Mouse (Mus musculus) embryonic facial prominence, embryonic 13.5 days (tissue): ENCODE data around the gene Rad9a. TPM values are rescaled to one million over a fixed set of nuclear protein-coding genes. Genes with fewer than 3 reads are reported as not detected.
A peak's percentile ranks its signal among the peaks of the same experiment; 100 is the strongest.

Experiments used
- ATAC-seq: fragments of 200-750 bp; cut with Nextera tagmentation; 2 replicates; pipeline ENCODE4 v1.8.0; 2017; ENCODE audit warnings: low read depth; ENCODE audit not compliant: insufficient number of reproducible peaks, insufficient read depth, low FRiP score, low TSS enrichment
- H3K27ac ChIP-seq: fragments of 300-500 bp; sonication (generic); 2 replicates; pipeline ENCODE4 v1.5.1; 2015; ENCODE audit warnings: moderate library complexity, mild to moderate bottlenecking, inconsistent platforms
- H3K27me3 ChIP-seq: fragments of 300-500 bp; sonication (generic); 2 replicates; pipeline ENCODE4 v1.6.1; 2015; ENCODE audit warnings: mild to moderate bottlenecking, inconsistent platforms
- H3K36me3 ChIP-seq: fragments of 300-500 bp; sonication (generic); 2 replicates; pipeline ENCODE4 v1.6.1; 2015; ENCODE audit warnings: mild to moderate bottlenecking, inconsistent platforms
- H3K4me1 ChIP-seq: fragments of 300-500 bp; sonication (generic); 2 replicates; pipeline ENCODE4 v1.6.1; 2015; ENCODE audit warnings: inconsistent platforms
- H3K4me2 ChIP-seq: fragments of 300-500 bp; sonication (generic); 2 replicates; pipeline ENCODE4 v1.6.1; 2015; ENCODE audit warnings: moderate library complexity, mild to moderate bottlenecking, inconsistent platforms
- H3K4me3 ChIP-seq: fragments of 300-500 bp; sonication (generic); 2 replicates; pipeline ENCODE4 v1.5.1; 2015; ENCODE audit warnings: mild to moderate bottlenecking, inconsistent platforms
- H3K9ac ChIP-seq: fragments of 300-500 bp; sonication (generic); 2 replicates; pipeline ENCODE4 v1.6.1; 2015; ENCODE audit warnings: mild to moderate bottlenecking, inconsistent platforms
- H3K9me3 ChIP-seq: fragments of 300-500 bp; sonication (generic); 2 replicates; pipeline ENCODE4 v1.6.1; 2016; ENCODE audit warnings: inconsistent platforms
- WGBS: fragments of 180-500 bp; shearing (Covaris S2); methylation state at CpG from one replicate; pipeline ENCODE4 v1.1.7; 2015; ENCODE audit warnings: mixed read lengths; 5-methylcytosine and 5-hydroxymethylcytosine counted together
- polyA plus RNA-seq: library from polyadenylated mRNA; unstranded; fragments of >200 nt; fragmentation: Nextera tagmentation; extraction: Ambion mirVana; gene quantifications from 2 replicates; pipeline ENCODE4 v1.2.1, GENCODE M21; 2015

The Rad9a gene
- polyA plus RNA-seq, 1 experiment from 2014 or later: 37.3 TPM

DNA sequence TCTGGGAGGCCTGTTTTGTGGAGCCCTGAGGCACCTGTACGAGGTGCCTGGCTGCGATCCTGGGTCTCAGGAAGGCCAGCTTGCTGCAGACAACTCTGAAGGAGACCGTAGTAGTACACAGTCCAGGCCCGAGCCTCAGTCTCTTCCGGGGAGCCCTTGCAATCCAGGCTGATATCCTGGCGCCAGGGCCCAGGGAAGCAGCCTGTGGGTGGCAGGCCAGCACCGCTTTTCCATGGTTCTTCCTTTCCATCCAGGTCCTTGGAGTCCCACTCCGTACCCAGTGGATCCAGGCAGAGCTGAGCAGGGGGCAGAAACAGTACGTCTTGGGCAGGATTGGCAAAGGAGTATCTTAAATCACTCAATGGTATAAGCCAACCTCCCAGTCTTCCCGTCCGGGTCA, 28.5 kb downstream of the Rad9a start:
- 54% methylated on average over 11 of the region's 11 CpGs for WGBS
- H3K9ac ChIP-seq: peak overlapping the region; percentile 40
- no peak overlapping the region for H3K27ac ChIP-seq
- no peaks in the 10 kb centered on the region for H3K9me3 ChIP-seq
- no peak for ATAC-seq
- H3K4me1 ChIP-seq: peaks cover 33% of the 10 kb centered on the region
- no peak overlapping the region for H3K4me2 ChIP-seq
- H3K27me3 ChIP-seq: no peaks in the 10 kb centered on the region
- H3K4me3 ChIP-seq: no peak overlapping the region
- no peaks in the 10 kb centered on the region for H3K36me3 ChIP-seq

DNA sequence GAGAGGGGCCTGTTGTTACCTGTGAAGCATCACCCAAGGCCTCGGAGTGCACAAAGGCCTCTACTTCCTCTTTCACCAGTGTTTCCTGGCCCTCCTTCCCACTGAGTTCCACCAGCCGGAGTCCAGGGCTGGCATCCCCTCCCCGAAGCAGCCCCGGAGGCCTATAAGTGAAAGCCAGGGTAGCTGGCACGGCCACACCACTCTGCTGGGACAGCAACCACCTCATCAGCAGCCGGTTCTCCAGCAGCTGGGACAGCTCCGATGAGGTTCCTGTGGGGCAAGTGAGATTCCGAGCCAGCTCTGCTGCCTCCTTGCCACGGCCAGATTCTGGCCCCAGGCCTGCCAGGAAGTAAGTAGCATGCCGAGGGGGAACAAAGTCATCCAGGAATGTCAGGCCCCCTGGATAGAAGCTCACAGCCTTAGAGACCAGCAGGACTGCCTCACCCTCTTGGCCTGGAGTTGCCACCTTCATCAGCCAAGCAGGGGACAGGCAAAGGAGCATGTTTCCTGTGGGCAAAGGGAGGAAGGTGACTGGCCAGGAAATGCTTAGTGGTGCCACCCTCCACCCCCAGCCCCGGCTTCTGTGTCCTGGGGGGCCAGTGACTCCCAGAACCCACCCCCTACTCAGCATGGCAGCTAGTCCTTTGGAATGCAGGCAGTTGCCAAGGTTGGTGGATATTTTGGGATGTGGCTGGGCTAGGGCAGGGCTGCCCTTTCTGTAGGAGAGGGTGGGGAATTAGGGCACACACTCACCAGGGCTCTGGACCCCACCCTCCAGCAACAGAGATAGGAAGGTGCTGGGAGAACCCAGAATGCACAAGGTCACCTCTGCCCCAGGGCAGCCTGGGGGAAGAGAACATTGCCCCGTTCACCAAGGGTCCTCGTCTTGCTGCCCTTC, 29.8 kb downstream of the Rad9a start:
- H3K4me2 ChIP-seq: 0 out of 2 replicates have a peak overlapping the region, but pooled peaks have one; percentile 1

DNA sequence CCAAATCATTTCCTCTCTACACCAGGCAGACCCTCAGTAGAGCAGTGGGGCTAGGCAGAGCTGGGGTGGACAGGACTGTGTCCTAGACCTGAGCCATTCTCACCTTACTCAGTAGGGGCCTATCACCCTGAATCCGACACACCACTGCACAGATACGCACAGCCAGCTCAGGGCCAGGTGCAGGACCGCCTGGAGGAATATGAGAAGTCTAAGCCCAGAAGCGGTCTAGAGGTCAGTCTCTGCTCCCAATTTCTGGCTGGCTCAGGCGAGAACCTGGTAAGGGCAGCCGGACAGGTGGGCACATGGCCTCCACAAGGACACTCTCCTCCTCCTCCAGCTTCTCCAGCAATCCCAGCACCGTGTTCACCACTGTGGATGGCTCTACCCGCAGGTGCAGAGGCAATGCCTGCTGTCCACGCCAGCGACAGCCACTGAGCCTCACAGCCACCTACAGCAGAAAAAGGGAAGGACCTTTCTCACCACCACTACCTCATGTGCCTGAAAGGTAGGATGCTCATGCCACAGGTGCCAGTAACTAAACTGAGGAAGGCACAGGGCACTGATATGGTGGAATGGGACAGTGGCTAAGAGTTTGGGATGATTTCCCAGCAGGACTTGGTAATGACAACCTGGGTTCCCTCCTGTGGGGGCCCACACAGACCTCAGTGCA, 30.6 kb downstream of the Rad9a start:
- no peak overlapping the region for H3K4me3 ChIP-seq
- peak overlapping the region; percentile 55; the same call in 1 of the 2 replicates for H3K27ac ChIP-seq
- peaks cover 31% of the 10 kb centered on the region for H3K4me1 ChIP-seq
- no peak for ATAC-seq
- H3K27me3 ChIP-seq: no peaks in the 10 kb centered on the region
- no peak overlapping the region for H3K4me2 ChIP-seq
- 82% methylated on average over 10 of the region's 10 CpGs for WGBS
- H3K9ac ChIP-seq: peak overlapping the region; percentile 81
- H3K36me3 ChIP-seq: no peaks in the 10 kb centered on the region
- no peaks in the 10 kb centered on the region for H3K9me3 ChIP-seq

More for the DNA sequence above, 29.8 kb downstream of the Rad9a start:
- Histone ChIP-seq H3K4me1 (peaks cover 33% of the 10 kb centered on the region), H3K27me3 (no peaks in the 10 kb centered on the region), H3K9ac (peak overlapping the region; percentile 46), H3K9me3 (no peaks in the 10 kb centered on the region), H3K36me3 (no peaks in the 10 kb centered on the region), H3K4me3 (no peak overlapping the region), H3K27ac (peak overlapping the region; percentile 55; the same call in 1 of the 2 replicates)
- ATAC-seq: no peak
- WGBS: 54% methylated on average over 13 of the region's 13 CpGs

DNA sequence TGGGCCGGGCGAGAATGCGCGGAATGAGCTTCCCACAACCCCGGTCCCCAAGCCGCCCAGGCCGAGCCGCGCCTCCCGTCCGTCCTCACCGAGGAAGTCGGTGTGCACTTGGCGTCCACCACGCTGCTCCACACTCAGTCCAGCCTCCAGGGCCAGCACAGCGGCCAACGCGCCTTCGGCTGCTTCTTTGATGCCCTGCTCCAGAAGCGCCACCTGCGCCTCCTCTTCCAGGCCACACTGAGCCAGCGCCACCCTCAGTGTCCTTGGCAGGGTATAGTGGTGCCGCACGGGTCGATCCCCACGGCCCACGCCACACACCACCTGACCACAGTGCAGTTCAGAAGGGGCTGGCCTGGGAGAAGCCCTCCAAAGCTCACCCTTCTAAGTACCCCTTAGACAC, 31.7 kb downstream of the Rad9a start:
- Histone ChIP-seq H3K4me3 (peak overlapping the region; percentile 51), H3K9ac (peak overlapping the region; percentile 81), H3K4me1 (peaks cover 22% of the 10 kb centered on the region), H3K9me3 (no peaks in the 10 kb centered on the region), H3K4me2 (peak overlapping the region; percentile 89), H3K36me3 (no peaks in the 10 kb centered on the region), H3K27me3 (no peaks in the 10 kb centered on the region), H3K27ac (peak overlapping the region; percentile 86)
- 10% methylated on average over 27 of the region's 27 CpGs for WGBS
- no peak; the same call in none of the 2 replicates for ATAC-seq

DNA sequence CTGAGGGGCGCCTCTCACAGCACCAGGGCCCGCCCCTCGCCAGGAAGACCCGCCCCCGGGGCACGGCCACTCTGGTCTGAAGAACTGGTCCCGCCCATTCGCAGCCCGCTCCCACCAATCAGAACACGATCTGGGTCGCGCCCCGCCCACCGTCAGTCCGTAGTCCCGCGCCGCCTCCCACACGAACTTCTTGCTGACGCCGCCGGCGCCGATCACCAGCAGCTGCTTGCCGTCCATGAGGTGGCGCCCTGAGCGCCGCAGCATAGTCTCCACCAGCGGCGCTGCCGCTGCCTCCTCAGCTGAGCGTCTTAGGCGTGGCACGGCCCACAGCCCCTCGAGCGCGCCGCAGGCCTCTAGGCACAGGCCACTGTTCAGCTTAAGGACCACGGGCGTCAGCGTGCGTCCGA, 32.1 kb downstream of the Rad9a start:
- Histone ChIP-seq H3K4me3 (peak overlapping the region; percentile 51), H3K4me1 (peaks cover 22% of the 10 kb centered on the region), H3K9ac (peak overlapping the region; percentile 81), H3K36me3 (no peaks in the 10 kb centered on the region), H3K27ac (peak overlapping the region; percentile 86), H3K4me2 (peak overlapping the region; percentile 89), H3K27me3 (no peaks in the 10 kb centered on the region), H3K9me3 (no peaks in the 10 kb centered on the region)
- peak; percentile 92 for ATAC-seq
- WGBS: under 1% methylated on average over 43 of the region's 43 CpGs

DNA sequence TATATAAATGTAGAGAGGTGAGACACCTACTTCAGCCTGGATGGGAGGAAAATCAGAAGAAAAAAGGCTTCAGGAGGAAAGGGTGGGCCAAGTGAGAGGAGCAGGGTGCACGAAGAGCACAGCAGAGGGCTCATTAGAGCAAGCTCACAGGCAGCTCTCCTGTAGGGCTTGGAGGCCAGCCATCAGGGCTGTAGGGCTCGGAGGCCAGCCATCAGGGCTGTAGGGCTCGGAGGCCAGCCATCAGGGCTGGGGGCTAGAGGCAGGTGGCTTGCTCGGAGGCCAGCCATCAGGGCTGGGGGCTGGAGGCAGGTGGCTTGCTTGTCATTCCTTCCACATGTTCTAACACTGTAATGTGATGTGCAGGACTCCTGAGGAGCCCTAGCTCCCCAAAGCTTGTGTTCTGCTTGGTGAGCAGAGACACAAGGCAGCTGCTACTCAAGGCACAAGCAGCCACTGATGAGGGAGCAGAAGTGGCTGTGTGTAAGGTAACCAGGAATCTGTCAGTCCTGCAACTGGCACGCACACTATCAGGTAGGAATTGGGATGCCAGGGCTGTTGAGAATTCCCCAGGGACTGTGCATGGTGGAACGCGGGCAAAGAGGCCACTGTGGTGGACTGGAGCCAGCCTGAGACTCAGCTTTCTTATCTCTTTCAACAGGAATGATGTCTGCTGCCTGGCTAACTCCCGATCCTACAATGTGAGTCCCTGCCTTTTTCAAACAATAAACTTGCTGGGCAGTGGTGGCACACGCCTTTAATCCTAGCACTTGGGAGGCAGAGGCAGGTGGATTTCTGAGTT, 34.6 kb downstream of the Rad9a start:
- no peak for ATAC-seq
- no peak overlapping the region for H3K4me2 ChIP-seq
- no peak overlapping the region for H3K9ac ChIP-seq
- no peaks in the 10 kb centered on the region for H3K9me3 ChIP-seq
- H3K27ac ChIP-seq: no peak overlapping the region
- H3K4me3 ChIP-seq: no peak overlapping the region
- H3K27me3 ChIP-seq: no peaks in the 10 kb centered on the region
- no peaks in the 10 kb centered on the region for H3K36me3 ChIP-seq
- H3K4me1 ChIP-seq: peaks cover 33% of the 10 kb centered on the region
- 81% methylated on average over 9 of the region's 9 CpGs for whole genome bisulfite sequencing

DNA sequence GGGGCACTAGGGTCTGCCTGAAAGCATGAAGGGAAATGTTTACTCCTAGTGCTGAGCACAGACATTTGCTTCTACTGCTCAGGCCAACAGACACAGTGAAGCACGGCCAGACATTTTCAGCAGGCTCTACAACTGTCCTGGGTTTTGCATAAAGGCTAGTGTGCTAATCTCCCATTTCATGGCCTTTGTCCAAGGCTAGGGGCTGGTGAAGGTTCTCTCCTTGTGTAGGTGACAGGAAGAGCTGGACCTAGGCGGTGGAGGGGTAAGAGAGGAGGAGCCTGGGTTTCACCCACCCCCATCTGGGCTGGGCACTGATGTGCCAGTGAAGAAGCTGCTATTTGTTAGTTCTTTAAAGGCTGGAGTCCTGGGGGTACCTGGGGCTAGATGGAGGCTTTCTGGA, 36.7 kb downstream of the Rad9a start:
- peaks cover 15% of the 10 kb centered on the region for H3K36me3 ChIP-seq

DNA sequence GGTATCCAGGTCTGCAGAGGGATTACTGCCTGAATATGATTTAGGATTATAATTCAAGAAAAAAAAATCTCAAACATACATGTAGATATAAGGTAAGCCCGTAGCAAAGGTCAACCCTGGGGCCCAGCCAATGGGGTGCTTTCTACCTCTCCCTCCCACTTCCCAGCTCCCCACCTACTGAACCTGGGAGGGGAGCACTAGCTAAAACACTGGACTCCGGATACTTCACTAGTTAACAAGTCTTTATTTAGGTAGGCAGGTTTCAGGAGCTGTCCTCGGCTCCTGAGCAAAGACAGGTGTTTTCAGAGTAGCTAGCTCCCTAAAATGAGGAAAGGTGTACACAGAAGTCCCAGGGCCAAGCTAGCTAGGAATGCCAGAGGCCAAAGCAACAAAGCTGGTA, 37.4 kb downstream of the Rad9a start:
- no peak overlapping the region for H3K9ac ChIP-seq
- no peak for ATAC-seq

More for the DNA sequence above, 36.7 kb downstream of the Rad9a start:
- WGBS: 68% methylated on average over 2 of the region's 2 CpGs
- Histone ChIP-seq H3K27ac (no peak overlapping the region), H3K27me3 (no peaks in the 10 kb centered on the region), H3K4me2 (no peak overlapping the region), H3K9me3 (no peaks in the 10 kb centered on the region), H3K4me3 (no peak overlapping the region; the same call in 1 of the 2 replicates), H3K9ac (0 out of 2 replicates have a peak overlapping the region, but pooled peaks have one; percentile 36), H3K4me1 (peaks cover 15% of the 10 kb centered on the region)
- ATAC-seq: no peak

DNA sequence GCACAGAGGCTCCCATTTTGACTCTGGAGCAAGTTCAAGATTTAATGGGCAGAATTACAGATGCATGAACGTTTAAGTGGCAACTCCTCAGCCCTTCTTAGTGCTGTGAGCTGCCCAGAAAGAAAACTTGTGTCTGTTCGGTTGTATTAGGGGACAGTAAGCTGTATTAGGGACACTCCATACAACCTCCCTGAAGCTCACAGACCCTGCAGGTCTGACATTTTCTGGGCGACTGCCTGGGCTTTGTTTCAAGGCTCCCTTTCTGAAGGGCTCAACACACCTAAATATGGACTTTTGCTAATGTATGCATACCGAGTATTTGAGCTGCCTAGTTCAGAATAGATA, 37.9 kb downstream of the Rad9a start:
- H3K9ac ChIP-seq: peak overlapping the region; percentile 84
- H3K27ac ChIP-seq: peak overlapping the region; percentile 81
- H3K4me2 ChIP-seq: peak overlapping the region; percentile 86
- H3K27me3 ChIP-seq: no peaks in the 10 kb centered on the region
- peak overlapping the region; percentile 69 for H3K4me3 ChIP-seq
- no peak for ATAC-seq
- H3K36me3 ChIP-seq: peaks cover 28% of the 10 kb centered on the region
- H3K4me1 ChIP-seq: peaks cover 14% of the 10 kb centered on the region
- 32% methylated on average over 4 of the region's 4 CpGs for WGBS
- no peaks in the 10 kb centered on the region for H3K9me3 ChIP-seq

More for the DNA sequence above, 37.4 kb downstream of the Rad9a start:
- Histone ChIP-seq H3K27me3 (no peaks in the 10 kb centered on the region), H3K4me3 (no peak overlapping the region), H3K4me2 (no peak overlapping the region), H3K9me3 (no peaks in the 10 kb centered on the region), H3K36me3 (peaks cover 22% of the 10 kb centered on the region), H3K4me1 (peaks cover 14% of the 10 kb centered on the region), H3K27ac (no peak overlapping the region)
- 78% methylated on average over 3 of the region's 3 CpGs for WGBS

DNA sequence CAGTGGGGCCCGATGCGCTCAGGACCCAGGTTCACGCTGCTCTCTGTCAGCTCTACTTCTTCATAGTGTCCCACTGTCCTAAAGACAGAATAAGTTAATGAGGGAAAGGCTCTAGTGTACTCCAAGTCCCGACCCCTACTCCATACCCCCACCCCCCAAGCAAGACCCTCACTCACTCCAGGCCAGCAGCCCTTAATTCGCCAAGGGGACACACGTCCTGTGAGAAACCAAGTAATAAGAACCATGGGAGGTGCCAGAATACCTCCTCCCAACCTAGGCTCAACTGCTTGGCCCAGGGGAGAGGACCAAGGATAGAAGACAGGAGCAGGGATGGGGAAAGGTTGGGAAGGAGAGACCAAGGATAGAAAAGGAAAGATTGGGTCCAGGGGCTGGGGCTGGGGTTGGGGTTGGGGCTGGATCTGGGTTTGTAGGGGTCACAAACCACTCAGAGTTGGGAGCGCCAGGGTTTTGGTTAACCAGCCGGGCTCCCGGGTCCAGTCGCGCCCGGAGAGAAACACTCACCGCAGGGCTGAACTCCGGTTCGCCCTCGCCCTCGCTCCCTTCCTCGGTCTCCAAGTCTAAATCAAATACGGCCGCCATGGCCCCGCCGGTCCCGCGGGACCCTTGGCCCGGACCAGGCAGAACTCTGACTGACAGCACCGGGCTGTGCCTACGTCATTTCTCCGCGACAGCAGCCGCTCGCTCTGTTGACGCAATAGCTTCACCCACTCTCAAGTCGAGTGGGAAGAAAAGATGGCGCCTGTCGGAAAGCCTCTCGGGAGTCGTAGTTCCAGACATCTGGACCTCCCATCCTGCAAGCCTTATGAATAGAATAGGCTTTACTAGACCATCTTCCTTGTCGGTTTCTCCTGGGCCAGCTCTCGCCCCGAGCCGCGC, 38.6 kb downstream of the Rad9a start, which contains the start of gene Rps6kb2:
Gene Rps6kb2, minus strand, starts transcription at position 709 of the 897 bp plus-strand sequence.
- peaks cover 14% of the 10 kb centered on the region for H3K4me1 ChIP-seq
- H3K9ac ChIP-seq: peak within 1 kb of the TSS; percentile 84
- peak within 1 kb of the TSS; percentile 86 for H3K4me2 ChIP-seq
- peaks cover 34% of the 10 kb centered on the region for H3K36me3 ChIP-seq
- no peaks in the 10 kb centered on the region for H3K9me3 ChIP-seq
- peak within 1 kb of the TSS; percentile 81 for H3K27ac ChIP-seq
- 6% methylated on average over 42 of the region's 42 CpGs for WGBS
- H3K4me3 ChIP-seq: peak within 1 kb of the TSS; percentile 69
- no peaks in the 10 kb centered on the region for H3K27me3 ChIP-seq
- peak; percentile 71 for ATAC-seq
